Mouse (Mus musculus): ENCODE data around the gene Gm21973. TPM values are rescaled to one million over a fixed set of nuclear protein-coding genes. Genes with fewer than 3 reads are reported as not detected.

Gm21973 gene
- polyA plus RNA-seq (2015; fragmentation: Nextera tagmentation; extraction: Ambion mirVana) = not detected in 2 replicates

GRCm38 (mm10) chr15:10325080-10325479 is at the start of gene Gm21973:
Gene Gm21973, plus strand, starts transcription at chr15:10325380.

GRCm38 (mm10) chr15:10358039-10358948 is 33.1 kb downstream of the Gm21973 start, which contains the start of gene Agxt2:
Gene Agxt2, plus strand, starts transcription at chr15:10358532.

Other genes starting within 250 kb of the Gm21973 start
- 5.5 and 7.2 TPM in 2 replicates for gene Prlr, start 148.1 kb upstream of the Gm21973 start, polyA plus RNA-seq (2015; fragmentation: Nextera tagmentation; extraction: Ambion mirVana)
- gene Agxt2, start 33.2 kb downstream of the Gm21973 start, polyA plus RNA-seq (2015; fragmentation: Nextera tagmentation; extraction: Ambion mirVana) = not detected in 2 replicates
- 17.6 and 20.6 TPM in 2 replicates for gene Dnajc21, start 145.1 kb downstream of the Gm21973 start, polyA plus RNA-seq (2015; fragmentation: Nextera tagmentation; extraction: Ambion mirVana)
- 46.8 and 58.8 TPM in 2 replicates for gene Brix1, start 160.6 kb downstream of the Gm21973 start, polyA plus RNA-seq (2015; fragmentation: Nextera tagmentation; extraction: Ambion mirVana)
- gene Rad1, start 160.6 kb downstream of the Gm21973 start, polyA plus RNA-seq (2015; fragmentation: Nextera tagmentation; extraction: Ambion mirVana) = 21.4 and 21.8 TPM in 2 replicates
- not detected in 2 replicates for gene Ttc23l, start 233.3 kb downstream of the Gm21973 start, polyA plus RNA-seq (2015; fragmentation: Nextera tagmentation; extraction: Ambion mirVana)